Mouse (Mus musculus) stomach, postnatal 0 days (tissue): Measurements from ENCODE around the gene Mapk8ip3. TPM values are rescaled to one million over a fixed set of nuclear protein-coding genes. Genes with fewer than 3 reads are reported as not detected.
A peak's percentile ranks its signal among the peaks of the same experiment; 100 is the strongest.

ENCODE experiments used
- ATAC-seq: fragments of 200-750 bp; cut with Nextera tagmentation; 2 replicates; pipeline ENCODE4 v1.8.0; 2017; ENCODE audit not compliant: low FRiP score, low TSS enrichment
- DNase-seq: peaks from one replicate; pipeline ENCODE4 v3.0.0-alpha.2; 2016; ENCODE audit warnings: low spot score
- H3K27ac ChIP-seq: fragments of 300-500 bp; sonication (generic); replicated peaks from 2 replicates; pipeline ENCODE4 v1.5.1; 2014; ENCODE audit warnings: mild to moderate bottlenecking, control low read depth
- H3K27me3 ChIP-seq: fragments of 300-500 bp; sonication (generic); 2 replicates; pipeline ENCODE4 v1.6.1; 2014; ENCODE audit warnings: low read length; ENCODE audit not compliant: control insufficient read depth, insufficient read depth
- H3K36me3 ChIP-seq: fragments of 300-500 bp; sonication (generic); 2 replicates; pipeline ENCODE4 v1.6.1; 2014; ENCODE audit warnings: low read length, mixed read lengths; ENCODE audit not compliant: control insufficient read depth, insufficient read depth
- H3K4me1 ChIP-seq: fragments of 300-500 bp; sonication (generic); replicated peaks from 2 replicates; pipeline ENCODE4 v1.6.1; 2014; ENCODE audit warnings: antibody characterized with exemption; ENCODE audit not compliant: control insufficient read depth, insufficient read depth
- H3K4me2 ChIP-seq: fragments of 300-500 bp; sonication (generic); replicated peaks from 2 replicates; pipeline ENCODE4 v1.6.1; 2014; ENCODE audit warnings: low read depth, mild to moderate bottlenecking, control low read depth, moderate library complexity
- H3K4me3 ChIP-seq: fragments of 300-500 bp; sonication (generic); 2 replicates; pipeline ENCODE4 v1.5.1; 2014; ENCODE audit warnings: low read depth, low read length, control low read depth
- H3K9ac ChIP-seq: fragments of 300-500 bp; sonication (generic); 2 replicates; pipeline ENCODE4 v1.6.1; 2014; ENCODE audit warnings: mild to moderate bottlenecking, low read length, control low read depth, mixed read lengths
- H3K9me3 ChIP-seq: fragments of 300-500 bp; sonication (generic); 2 replicates; pipeline ENCODE4 v1.6.1; 2016; ENCODE audit warnings: low read length; ENCODE audit not compliant: control insufficient read depth
- CTCF ChIP-seq: IDR thresholded peaks from 2 replicates; pipeline ENCODE4 v1.5.1; 2016; ENCODE audit warnings: antibody characterized with exemption, low read depth, mild to moderate bottlenecking, moderate library complexity
- EP300 ChIP-seq: optimal IDR thresholded peaks from 2 replicates; pipeline ENCODE3; 2016; ENCODE audit warnings: antibody characterized with exemption
- WGBS: fragments of 180-500 bp; shearing (Covaris S2); extraction: QIAGEN DNeasy Blood & Tissue Kit; methylation state at CpG from one replicate; pipeline ENCODE4 v1.1.7; 2014; 5-methylcytosine and 5-hydroxymethylcytosine counted together
- polyA plus RNA-seq: library from polyadenylated mRNA; unstranded; fragments of >200 nt; fragmentation: Nextera tagmentation; extraction: Ambion mirVana; gene quantifications from 2 replicates; pipeline ENCODE4 v1.2.1, GENCODE M21; 2015

Gene Mapk8ip3
- polyA plus RNA-seq, 1 experiment from 2014 or later, result 6.5 TPM

DNA sequence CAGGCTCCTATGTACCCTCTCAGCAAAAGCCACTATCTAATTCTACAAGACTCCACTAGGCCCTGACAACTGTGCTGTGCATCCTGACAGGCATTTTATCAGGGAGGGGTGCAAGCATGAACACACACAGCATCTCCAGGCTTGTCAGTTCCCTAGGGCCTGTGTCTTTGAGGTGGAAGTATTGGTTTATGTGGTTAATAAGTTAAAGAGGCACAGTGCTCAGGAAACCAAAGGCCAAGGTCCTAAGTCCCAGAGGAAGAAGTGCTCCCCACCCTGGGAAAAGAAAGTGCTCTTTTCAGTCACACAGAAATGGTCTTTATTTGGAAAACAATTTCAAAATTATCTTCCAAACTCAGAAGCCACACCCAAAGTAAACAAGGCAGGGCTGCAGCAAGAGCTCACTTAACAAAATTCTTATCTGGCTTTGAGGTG, 88.2 kb downstream of the Mapk8ip3 start:
- no peaks in the 10 kb centered on the region for H3K4me1 ChIP-seq
- no peak overlapping the region for H3K27ac ChIP-seq
- H3K27me3 ChIP-seq, result no peaks in the 10 kb centered on the region
- no peaks in the 10 kb centered on the region for H3K9me3 ChIP-seq
- H3K4me3 ChIP-seq, result peak overlapping the region; percentile 70; the same call in 1 of the 2 replicates
- no peaks in the 10 kb centered on the region for H3K36me3 ChIP-seq
- DNase-seq, result no peak
- no peak overlapping the region for H3K9ac ChIP-seq
- TF ChIP-seq EP300, result no peak
- TF ChIP-seq CTCF, result no peak
- no peak for ATAC-seq
- H3K4me2 ChIP-seq, result peak overlapping the region; percentile 92; the same call in 1 of the 2 replicates

GRCm38 (mm10) chr17:24847386-24847785, 89.4 kb downstream of the Mapk8ip3 start:
- Histone ChIP-seq H3K27me3 (no peaks in the 10 kb centered on the region), H3K9ac (no peak overlapping the region), H3K27ac (no peak overlapping the region), H3K36me3 (no peaks in the 10 kb centered on the region), H3K4me3 (no peak overlapping the region), H3K4me1 (no peaks in the 10 kb centered on the region), H3K9me3 (no peaks in the 10 kb centered on the region), H3K4me2 (no peak overlapping the region)
- ATAC-seq (no peak), DNase-seq (no peak)
- WGBS, result 94% methylated on average over 1 of the region's 1 CpGs
- no peak for TF ChIP-seq EP300
- no peak for TF ChIP-seq CTCF

GRCm38 (mm10) chr17:24844525-24844924, 92.3 kb downstream of the Mapk8ip3 start:
- Histone ChIP-seq H3K4me3 (no peak overlapping the region), H3K4me1 (no peaks in the 10 kb centered on the region), H3K36me3 (no peaks in the 10 kb centered on the region), H3K27me3 (no peaks in the 10 kb centered on the region), H3K27ac (no peak overlapping the region), H3K9ac (no peak overlapping the region; the same call in 1 of the 2 replicates), H3K9me3 (no peaks in the 10 kb centered on the region), H3K4me2 (no peak overlapping the region)
- no peak for TF ChIP-seq CTCF
- TF ChIP-seq EP300, result no peak
- DNase-seq, result no peak
- 47% methylated on average over 9 of the region's 9 CpGs for WGBS
- ATAC-seq, result no peak

- DNase-seq (no peak), ATAC-seq (no peak)
- H3K4me3 ChIP-seq, result no peak overlapping the region
- H3K27ac ChIP-seq, result no peak overlapping the region
- H3K36me3 ChIP-seq, result no peaks in the 10 kb centered on the region
- TF ChIP-seq CTCF (peak; percentile 60), EP300 (no peak)
- no peaks in the 10 kb centered on the region for H3K27me3 ChIP-seq
- no peaks in the 10 kb centered on the region for H3K9me3 ChIP-seq
- WGBS, result 58% methylated on average over 2 of the region's 2 CpGs
- H3K4me1 ChIP-seq, result no peaks in the 10 kb centered on the region
- H3K4me2 ChIP-seq, result no peak overlapping the region
- H3K9ac ChIP-seq, result no peak overlapping the region
These were observed 94.1 kb downstream of the Mapk8ip3 start for GRCm38 (mm10) chr17:24842631-24843030.

Other genes with a start within 250 kb of the Mapk8ip3 start
- 5.0 and 5.9 TPM in 2 replicates for gene Syngr3, start 247.0 kb downstream of the Mapk8ip3 start, polyA plus RNA-seq
- gene Gfer, start 240.8 kb downstream of the Mapk8ip3 start, polyA plus RNA-seq, result 27.2 and 27.7 TPM in 2 replicates
- 3.3 and 3.7 TPM in 2 replicates for gene Noxo1, start 240.7 kb downstream of the Mapk8ip3 start, polyA plus RNA-seq
- 33.7 and 36.3 TPM in 2 replicates for gene Tbl3, start 229.3 kb downstream of the Mapk8ip3 start, polyA plus RNA-seq
- 0.10 TPM in 1 of 2 replicates, not detected in the other for gene Rnf151, start 218.9 kb downstream of the Mapk8ip3 start, polyA plus RNA-seq
- 1,081 and 1,135 TPM in 2 replicates for gene Rps2, start 218.9 kb downstream of the Mapk8ip3 start, polyA plus RNA-seq
- 256 and 269 TPM in 2 replicates for gene Ndufb10, start 212.5 kb downstream of the Mapk8ip3 start, polyA plus RNA-seq
- gene Rpl3l, start 209.2 kb downstream of the Mapk8ip3 start, polyA plus RNA-seq, result 0.23 and 0.28 TPM in 2 replicates
- 51.7 and 54.2 TPM in 2 replicates for gene Msrb1, start 200.3 kb downstream of the Mapk8ip3 start, polyA plus RNA-seq
- gene Hs3st6, start 184.0 kb downstream of the Mapk8ip3 start, polyA plus RNA-seq, result 1.4 and 1.8 TPM in 2 replicates
- 0.05 TPM in 1 of 2 replicates, not detected in the other for gene Meiob, start 132.7 kb downstream of the Mapk8ip3 start, polyA plus RNA-seq
- gene Hagh, start 96.8 kb downstream of the Mapk8ip3 start, polyA plus RNA-seq, result 51.3 and 52.7 TPM in 2 replicates
- 24.1 and 25.1 TPM in 2 replicates for gene Fahd1, start 86.6 kb downstream of the Mapk8ip3 start, polyA plus RNA-seq
- gene Igfals, start 71.0 kb downstream of the Mapk8ip3 start, polyA plus RNA-seq, result 5.6 and 5.9 TPM in 2 replicates
- gene Nubp2, start 50.6 kb downstream of the Mapk8ip3 start, polyA plus RNA-seq, result 39.4 and 40.5 TPM in 2 replicates
- gene Spsb3, start 50.3 kb downstream of the Mapk8ip3 start, polyA plus RNA-seq, result 45.5 and 47.8 TPM in 2 replicates
- 15.6 and 17.6 TPM in 2 replicates for gene Eme2, start 41.9 kb downstream of the Mapk8ip3 start, polyA plus RNA-seq
- gene Mrps34, start 41.9 kb downstream of the Mapk8ip3 start, polyA plus RNA-seq, result 102 and 104 TPM in 2 replicates
- gene Nme3, start 40.5 kb downstream of the Mapk8ip3 start, polyA plus RNA-seq, result 39.8 and 40.2 TPM in 2 replicates
- 51.8 and 53.9 TPM in 2 replicates for gene Jpt2, start 23.7 kb upstream of the Mapk8ip3 start, polyA plus RNA-seq
- 2.2 and 2.8 TPM in 2 replicates for gene Cramp1l, start 78.8 kb upstream of the Mapk8ip3 start, polyA plus RNA-seq
- gene Ift140, start 79.1 kb upstream of the Mapk8ip3 start, polyA plus RNA-seq, result 4.1 and 4.2 TPM in 2 replicates
- gene Tmem204, start 146.6 kb upstream of the Mapk8ip3 start, polyA plus RNA-seq, result 16.8 and 19.0 TPM in 2 replicates
- gene Telo2, start 179.0 kb upstream of the Mapk8ip3 start, polyA plus RNA-seq, result 12.2 and 13.7 TPM in 2 replicates
- gene Ptx4, start 183.8 kb upstream of the Mapk8ip3 start, polyA plus RNA-seq, result 0.30 and 0.33 TPM in 2 replicates
- 10.5 and 11.5 TPM in 2 replicates for gene Clcn7, start 196.4 kb upstream of the Mapk8ip3 start, polyA plus RNA-seq
- gene Ccdc154, start 225.5 kb upstream of the Mapk8ip3 start, polyA plus RNA-seq, result 0.80 and 0.84 TPM in 2 replicates
- 5.8 and 6.0 TPM in 2 replicates for gene Gm38655, start 238.5 kb upstream of the Mapk8ip3 start, polyA plus RNA-seq
- gene BC003965, start 247.6 kb upstream of the Mapk8ip3 start, polyA plus RNA-seq, result 23.1 and 23.6 TPM in 2 replicates